Mouse (Mus musculus): ENCODE data around the gene Arl2bp. TPM values are rescaled to one million over a fixed set of nuclear protein-coding genes. Genes with fewer than 3 reads are reported as not detected.

Gene Arl2bp
- polyA plus RNA-seq, 1 experiment from 2014 or later, result 138 TPM

DNA sequence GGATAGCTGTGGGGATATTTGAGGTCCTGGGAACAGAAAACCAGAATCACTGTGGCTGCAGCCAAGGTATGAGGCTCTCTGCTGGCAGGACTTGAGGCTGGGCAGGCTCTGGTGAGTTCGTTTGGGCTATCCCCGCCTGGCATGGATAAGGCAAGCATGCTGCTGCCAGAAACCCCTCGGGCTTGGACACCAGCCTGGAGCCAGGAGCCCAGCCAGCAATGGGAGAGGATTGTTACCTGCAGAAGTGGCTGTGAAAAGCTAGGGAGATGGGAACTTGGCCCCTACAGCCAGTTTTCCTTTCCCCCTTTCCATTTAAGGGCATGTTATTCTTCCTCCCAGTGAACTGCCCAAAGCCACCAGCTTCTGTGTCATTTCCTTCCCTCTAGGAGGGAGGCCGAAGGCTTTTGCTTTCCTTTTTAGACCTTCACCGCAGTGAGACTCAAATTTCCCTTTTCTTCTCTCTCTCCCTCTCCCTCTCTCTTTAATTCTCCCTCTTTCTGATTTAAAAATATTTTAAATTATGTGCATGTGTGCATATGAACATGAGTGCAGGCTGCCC is 44.8 kb downstream of the Arl2bp start:
- no peak overlapping the region for H3K9ac ChIP-seq
- H3K9me3 ChIP-seq (replicated peaks), result no peaks in the 10 kb centered on the region
- H3K27me3 ChIP-seq, result 0 out of 2 replicates have a peak, but pooled peaks cover 7% of the 10 kb centered on the region
- 47% methylated on average over 5 of the region's 5 CpGs for WGBS
- H3K4me2 ChIP-seq, result no peak overlapping the region
- no peaks in the 10 kb centered on the region for H3K36me3 ChIP-seq
- no peak overlapping the region for H3K4me3 ChIP-seq (replicated peaks)
- peak overlapping the region; percentile 15; the same call in 1 of the 2 replicates for H3K27ac ChIP-seq
- peaks cover 11% of the 10 kb centered on the region; the same call in 1 of the 2 replicates for H3K4me1 ChIP-seq
- ATAC-seq (replicated peaks; ENCODE audit: low FRiP score), result no peak

DNA sequence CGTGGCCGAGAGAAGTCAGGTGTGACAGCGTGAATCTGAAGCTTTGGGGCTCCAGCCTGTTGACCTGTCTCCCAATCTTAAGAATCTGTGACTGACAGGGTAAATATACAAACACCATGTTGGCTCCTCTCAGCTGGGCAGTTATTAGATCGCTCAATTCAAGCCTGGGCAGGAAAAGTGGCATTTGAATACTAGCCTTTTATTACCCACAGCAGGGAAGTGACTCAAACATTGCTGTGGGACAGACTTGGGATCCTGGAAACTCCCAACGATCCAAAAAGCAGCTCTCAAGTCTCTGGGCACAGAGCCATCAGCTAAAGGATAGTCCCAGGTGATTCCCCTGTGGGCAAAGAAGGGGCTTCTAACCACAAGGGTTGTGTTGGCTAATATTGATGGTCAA is 48.2 kb downstream of the Arl2bp start:
- Histone ChIP-seq H3K4me2 (no peak overlapping the region), H3K27ac (no peak overlapping the region), H3K27me3 (0 out of 2 replicates have a peak, but pooled peaks cover 7% of the 10 kb centered on the region), H3K9ac (no peak overlapping the region), H3K4me3 (replicated peaks) (no peak overlapping the region), H3K9me3 (replicated peaks) (no peaks in the 10 kb centered on the region), H3K4me1 (peaks cover 3% of the 10 kb centered on the region; the same call in 1 of the 2 replicates), H3K36me3 (no peaks in the 10 kb centered on the region)
- no peak for ATAC-seq (replicated peaks; ENCODE audit: low FRiP score)
- WGBS, result 60% methylated on average over 5 of the region's 5 CpGs

DNA sequence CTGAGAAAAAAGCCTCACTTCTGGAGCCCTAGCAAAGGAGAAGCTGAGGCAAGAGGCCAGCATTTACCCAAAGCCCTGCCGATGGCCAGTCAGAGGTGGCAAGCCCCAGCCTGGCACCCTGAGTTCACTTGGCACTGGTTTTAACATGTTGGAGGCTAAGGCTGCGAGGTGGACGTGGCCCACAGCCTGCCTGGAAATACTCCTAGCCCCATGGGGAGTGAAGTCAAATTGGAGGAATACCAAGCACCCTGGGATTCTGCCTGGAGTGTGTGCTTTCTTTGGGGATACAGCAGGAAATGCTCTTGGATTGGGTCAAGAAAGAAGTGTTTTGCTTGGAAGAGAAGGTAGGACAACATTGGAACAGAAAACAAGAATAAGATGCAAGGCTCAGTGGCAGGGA is 49.5 kb downstream of the Arl2bp start:
- Histone ChIP-seq H3K4me3 (replicated peaks) (no peak overlapping the region), H3K9me3 (replicated peaks) (no peaks in the 10 kb centered on the region), H3K4me1 (peaks cover 3% of the 10 kb centered on the region; the same call in 1 of the 2 replicates), H3K27ac (0 out of 2 replicates have a peak overlapping the region, but pooled peaks have one; percentile 13), H3K36me3 (no peaks in the 10 kb centered on the region), H3K4me2 (no peak overlapping the region), H3K27me3 (0 out of 2 replicates have a peak, but pooled peaks cover 7% of the 10 kb centered on the region), H3K9ac (no peak overlapping the region)
- ATAC-seq (replicated peaks; ENCODE audit: low FRiP score), result no peak
- WGBS, result 86% methylated on average over 3 of the region's 3 CpGs

DNA sequence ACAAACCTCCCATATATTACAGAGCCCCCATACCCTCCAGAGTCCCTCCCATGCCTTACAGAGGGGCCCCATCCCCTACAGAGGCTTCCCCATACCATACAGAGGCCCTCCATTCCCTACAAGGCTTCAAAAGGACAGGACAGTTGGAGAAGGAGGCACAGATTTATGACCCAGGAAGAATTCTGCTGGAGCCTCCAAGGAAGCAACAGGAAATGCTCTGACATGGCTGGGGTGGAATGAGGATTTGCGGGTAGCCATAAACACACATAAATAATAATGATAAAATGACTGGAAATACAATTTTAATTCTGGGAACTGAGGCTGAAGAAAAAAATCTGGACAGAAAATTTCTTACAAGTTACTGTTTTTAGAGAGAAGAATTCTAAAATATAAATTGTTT is 50.4 kb downstream of the Arl2bp start:
- no peak overlapping the region for H3K4me2 ChIP-seq
- 0 out of 2 replicates have a peak, but pooled peaks cover 7% of the 10 kb centered on the region for H3K27me3 ChIP-seq
- 51% methylated on average over 1 of the region's 1 CpGs for WGBS
- no peaks in the 10 kb centered on the region for H3K4me1 ChIP-seq
- H3K9me3 ChIP-seq (replicated peaks), result no peaks in the 10 kb centered on the region
- no peak overlapping the region for H3K27ac ChIP-seq
- no peaks in the 10 kb centered on the region for H3K36me3 ChIP-seq
- peak; percentile 33; the same call in 1 of the 2 replicates for ATAC-seq (replicated peaks; ENCODE audit: low FRiP score)
- H3K4me3 ChIP-seq (replicated peaks), result no peak overlapping the region
- H3K9ac ChIP-seq, result no peak overlapping the region

Other genes with a start within 250 kb of the Arl2bp start
- gene Nlrc5, start 232.2 kb upstream of the Arl2bp start, polyA plus RNA-seq (2015; fragmentation: Nextera tagmentation; extraction: Ambion mirVana), result 0.22 and 0.27 TPM in 2 replicates
- gene Cpne2, start 133.6 kb upstream of the Arl2bp start, polyA plus RNA-seq (2015; fragmentation: Nextera tagmentation; extraction: Ambion mirVana), result 11.1 and 11.9 TPM in 2 replicates
- gene Rspry1, start 64.7 kb upstream of the Arl2bp start, polyA plus RNA-seq (2015; fragmentation: Nextera tagmentation; extraction: Ambion mirVana), result 38.3 and 39.8 TPM in 2 replicates
- 70.0 and 73.2 TPM in 2 replicates for gene Fam192a, start 64.6 kb upstream of the Arl2bp start, polyA plus RNA-seq (2015; fragmentation: Nextera tagmentation; extraction: Ambion mirVana)
- gene Pllp, start 29.7 kb downstream of the Arl2bp start, polyA plus RNA-seq (2015; fragmentation: Nextera tagmentation; extraction: Ambion mirVana), result 12.1 and 13.1 TPM in 2 replicates
- gene Ccl22, start 79.0 kb downstream of the Arl2bp start, polyA plus RNA-seq (2015; fragmentation: Nextera tagmentation; extraction: Ambion mirVana), result not detected in 2 replicates
- 9.6 and 9.8 TPM in 2 replicates for gene Cx3cl1, start 105.4 kb downstream of the Arl2bp start, polyA plus RNA-seq (2015; fragmentation: Nextera tagmentation; extraction: Ambion mirVana)
- not detected in 2 replicates for gene Ccl17, start 143.9 kb downstream of the Arl2bp start, polyA plus RNA-seq (2015; fragmentation: Nextera tagmentation; extraction: Ambion mirVana)
- 81.0 and 83.6 TPM in 2 replicates for gene Coq9, start 171.7 kb downstream of the Arl2bp start, polyA plus RNA-seq (2015; fragmentation: Nextera tagmentation; extraction: Ambion mirVana)
- 115 and 126 TPM in 2 replicates for gene Ciapin1, start 171.8 kb downstream of the Arl2bp start, polyA plus RNA-seq (2015; fragmentation: Nextera tagmentation; extraction: Ambion mirVana)
- 155 and 157 TPM in 2 replicates for gene Polr2c, start 190.8 kb downstream of the Arl2bp start, polyA plus RNA-seq (2015; fragmentation: Nextera tagmentation; extraction: Ambion mirVana)
- gene Dok4, start 209.7 kb downstream of the Arl2bp start, polyA plus RNA-seq (2015; fragmentation: Nextera tagmentation; extraction: Ambion mirVana), result 27.0 and 32.8 TPM in 2 replicates

Measured in kidney, embryonic 15.5 days (tissue).